Mouse (Mus musculus): Measurements from ENCODE around the gene Dlgap1.

GRCm38 (mm10) chr17:70845543-70845942 is 876.7 kb downstream of the Dlgap1 start:
- no peak for TF ChIP-seq CTCF (IDR thresholded peaks at IDR 0.05; ENCODE audit: extremely low read depth, insufficient read depth, insufficient read length, insufficient replicate concordance)
- no peak for TF ChIP-seq POLR2A (IDR thresholded peaks at IDR 0.05; ENCODE audit: low read depth, low read length)

Data from spleen, adult 2 months (tissue).